ENCODE assay signal across 24 mouse cellular contexts in genomic region chr15:92555716-92556115, GRCm38 (mm10).
"Had no signal": no experiment of that assay in that cellular context is flagged by ENCODE, and none has a peak within 500 bp of the region (broad histone marks: within the 10 kb centered on the region; RNA-seq: fewer than 3 reads in every experiment).

No protein-coding gene starts in this region.

- H3K4me3 ChIP-seq: left cerebral cortex, adult 2 months; limb, embryonic 10.5 days; limb, embryonic 12.5 days; limb, embryonic 13.5 days; limb, embryonic 15.5 days; liver, embryonic 12.5 days; liver, embryonic 13.5 days; liver, embryonic 15.5 days; lung, embryonic 15.5 days; megakaryocyte, embryonic 14.5 days; midbrain, embryonic 10.5 days; midbrain, embryonic 12.5 days; midbrain, embryonic 13.5 days; midbrain, embryonic 15.5 days; myocyte; neural tube, embryonic 12.5 days had no signal

- H3K9ac ChIP-seq: limb, embryonic 12.5 days; limb, embryonic 13.5 days; limb, embryonic 15.5 days; liver, embryonic 12.5 days; liver, embryonic 13.5 days; liver, embryonic 14.5 days; liver, embryonic 15.5 days; liver, postnatal 0 days; lung, embryonic 15.5 days; midbrain, embryonic 12.5 days; midbrain, embryonic 13.5 days; midbrain, embryonic 15.5 days; neural tube, embryonic 12.5 days had no signal

- ATAC-seq: liver, embryonic 12.5 days; liver, postnatal 0 days; midbrain, embryonic 13.5 days; midbrain, embryonic 15.5 days had no signal

- DNase-seq: left cerebral cortex, postnatal 4 days; liver; liver, embryonic 13.5 days; liver, postnatal 0 days; lung, postnatal 14 days; lung, postnatal 4 days had no signal

- H3K27ac ChIP-seq: left cerebral cortex, adult 2 months; limb, embryonic 10.5 days; limb, embryonic 12.5 days; limb, embryonic 13.5 days; limb, embryonic 15.5 days; liver, embryonic 12.5 days; liver, embryonic 13.5 days; liver, embryonic 14.5 days; liver, embryonic 15.5 days; lung, embryonic 15.5 days; macrophage; midbrain, embryonic 10.5 days; midbrain, embryonic 12.5 days; midbrain, embryonic 13.5 days; midbrain, embryonic 15.5 days; neural tube, embryonic 12.5 days had no signal

- H3K27me3 ChIP-seq: limb, embryonic 12.5 days; limb, embryonic 13.5 days; limb, embryonic 15.5 days; liver, embryonic 12.5 days; liver, embryonic 13.5 days; liver, embryonic 15.5 days; lung, embryonic 15.5 days; megakaryocyte, embryonic 14.5 days; midbrain, embryonic 12.5 days; midbrain, embryonic 13.5 days; midbrain, embryonic 15.5 days; neural tube, embryonic 12.5 days had no signal

- H3K4me1 ChIP-seq: limb, embryonic 10.5 days; limb, embryonic 15.5 days; liver, embryonic 12.5 days; liver, embryonic 13.5 days; liver, embryonic 15.5 days; lung, embryonic 15.5 days; megakaryocyte, embryonic 14.5 days; midbrain, embryonic 10.5 days; midbrain, embryonic 12.5 days; midbrain, embryonic 13.5 days; midbrain, embryonic 15.5 days; neural tube, embryonic 12.5 days had no signal

- H3K9me3 ChIP-seq: limb, embryonic 10.5 days; limb, embryonic 12.5 days; limb, embryonic 13.5 days; limb, embryonic 15.5 days; liver, embryonic 12.5 days; liver, embryonic 13.5 days; liver, embryonic 15.5 days; lung, embryonic 15.5 days; midbrain, embryonic 10.5 days; midbrain, embryonic 12.5 days; midbrain, embryonic 13.5 days; midbrain, embryonic 15.5 days; neural tube, embryonic 12.5 days had no signal

- H3K36me3 ChIP-seq: limb, embryonic 10.5 days; limb, embryonic 12.5 days; limb, embryonic 13.5 days; limb, embryonic 15.5 days; liver, embryonic 12.5 days; liver, embryonic 13.5 days; liver, embryonic 15.5 days; lung, embryonic 15.5 days; midbrain, embryonic 10.5 days; midbrain, embryonic 12.5 days; midbrain, embryonic 13.5 days; midbrain, embryonic 15.5 days; neural tube, embryonic 12.5 days had no signal

- H3K4me2 ChIP-seq: limb, embryonic 12.5 days; limb, embryonic 13.5 days; limb, embryonic 15.5 days; liver, embryonic 11.5 days; liver, embryonic 12.5 days; liver, embryonic 13.5 days; liver, embryonic 15.5 days; lung, embryonic 15.5 days; midbrain, embryonic 12.5 days; midbrain, embryonic 13.5 days; midbrain, embryonic 15.5 days; neural tube, embryonic 12.5 days had no signal
